Mouse (Mus musculus) myocyte (in vitro differentiated cells): ENCODE data around the gene Rusc2. TPM values are rescaled to one million over a fixed set of nuclear protein-coding genes. Genes with fewer than 3 reads are reported as not detected.

Experiments used
- H3K27me3 ChIP-seq: one replicate; pipeline ENCODE4 v1.6.1; 2011; ENCODE audit not compliant: control insufficient read depth, insufficient read depth, insufficient read length
- H3K36me3 ChIP-seq: one replicate; pipeline ENCODE4 v1.6.1; 2011; ENCODE audit not compliant: control insufficient read depth, insufficient read depth
- H3K4me2 ChIP-seq: one replicate; pipeline ENCODE4 v1.6.1; 2011; ENCODE audit warnings: low read depth, control low read depth
- H3K4me3 ChIP-seq: one replicate; pipeline ENCODE4 v1.5.1; 2011; ENCODE audit warnings: mild to moderate bottlenecking, control low read depth, moderate library complexity
- H3K79me2 ChIP-seq: one replicate; pipeline ENCODE4 v1.6.1; 2011; ENCODE audit not compliant: control insufficient read depth, insufficient read depth
- H3ac ChIP-seq: one replicate; pipeline ENCODE4 v1.6.1; 2011; ENCODE audit not compliant: control insufficient read depth, insufficient read length
- CEBPB ChIP-seq: IDR thresholded peaks from 2 replicates; pipeline ENCODE4 v1.6.1; 2011; ENCODE audit warnings: mild to moderate bottlenecking, moderate library complexity; ENCODE audit not compliant: poor library complexity, insufficient read depth, severe bottlenecking
- E2F4 ChIP-seq: IDR thresholded peaks from one replicate; pipeline ENCODE4 v1.6.1; 2011; ENCODE audit warnings: mild to moderate bottlenecking, control low read depth, moderate library complexity; ENCODE audit not compliant: insufficient read depth
- MAX ChIP-seq: IDR thresholded peaks from one replicate; pipeline ENCODE4 v1.6.1; 2011; ENCODE audit warnings: low read depth, mild to moderate bottlenecking, control low read depth
- MYOD1 ChIP-seq, 3 experiments: IDR thresholded peaks; one replicate each; pipeline ENCODE4 v1.6.1; 2011; ENCODE audit warnings: control low read depth in 2 of 3, low read depth in 2 of 3, mild to moderate bottlenecking in 2 of 3, moderate library complexity in 1 of 3; ENCODE audit not compliant: insufficient read length in 2 of 3, control insufficient read depth in 1 of 3
- MYOG ChIP-seq, 3 experiments: IDR thresholded peaks; one replicate each; pipeline ENCODE4 v1.6.1; 2011; ENCODE audit warnings: control low read depth in 2 of 3, low read depth in 2 of 3, mild to moderate bottlenecking in 2 of 3; ENCODE audit not compliant: insufficient read length in 2 of 3, control insufficient read depth in 1 of 3, insufficient read depth in 1 of 3
- POLR2A ChIP-seq: IDR thresholded peaks from one replicate; pipeline ENCODE4 v1.6.1; 2011; ENCODE audit warnings: low read depth, mild to moderate bottlenecking, control low read depth, moderate library complexity; ENCODE audit not compliant: insufficient read length
- POLR2AphosphoS2 ChIP-seq: IDR thresholded peaks from one replicate; pipeline ENCODE4 v1.6.1; 2011; ENCODE audit warnings: low read depth, control low read depth; ENCODE audit not compliant: insufficient read length
- REST ChIP-seq: IDR thresholded peaks from one replicate; pipeline ENCODE4 v1.6.1; 2011; ENCODE audit warnings: mild to moderate bottlenecking, control low read depth, moderate library complexity; ENCODE audit not compliant: insufficient read depth, insufficient read length
- SRF ChIP-seq: IDR thresholded peaks from one replicate; pipeline ENCODE4 v1.6.1; 2011; ENCODE audit warnings: low read depth; ENCODE audit not compliant: control insufficient read depth, insufficient read length
- TCF12 ChIP-seq: IDR thresholded peaks from one replicate; pipeline ENCODE4 v1.6.1; 2011; ENCODE audit warnings: mild to moderate bottlenecking, control low read depth; ENCODE audit not compliant: poor library complexity, insufficient read depth, severe bottlenecking
- TCF3 ChIP-seq: IDR thresholded peaks from one replicate; pipeline ENCODE4 v1.6.1; 2011; ENCODE audit warnings: low read depth, control low read depth; ENCODE audit not compliant: insufficient read length
- USF1 ChIP-seq: IDR thresholded peaks from one replicate; pipeline ENCODE4 v1.6.1; 2011; ENCODE audit warnings: low read depth, mild to moderate bottlenecking, control low read depth, moderate library complexity
- polyA plus RNA-seq: library from polyadenylated mRNA; unstranded; fragments of >200 nt; fragmentation: generic; extraction: Trizol; gene quantifications from one replicate; pipeline ENCODE4 v1.2.1, GENCODE M21; 2012; ENCODE audit warnings: missing spikeins

Gene Rusc2
- polyA plus RNA-seq, 1 experiment: 28.2 TPM

GRCm38 (mm10) chr4:43442456-43443361 is 60.9 kb downstream of the Rusc2 start:
- TF ChIP-seq MYOG (IDR thresholded peaks at IDR 0.05; ENCODE audit: control insufficient read depth in 1 of 3, insufficient read depth in 1 of 3, insufficient read length in 2 of 3, low read depth in 2 of 3) (peak in 1 of 3 experiments; percentile 1), CEBPB (no peak), MYOD1 (IDR thresholded peaks at IDR 0.05; ENCODE audit: control insufficient read depth in 1 of 3, insufficient read length in 2 of 3, low read depth in 2 of 3) (no peak), MAX (no peak), E2F4 (no peak), POLR2A (peak; percentile 36), TCF3 (no peak), USF1 (no peak)
- Histone ChIP-seq H3K79me2 (no peaks in the 10 kb centered on the region), H3K4me2 (peak overlapping the region; percentile 79), H3ac (peak overlapping the region; percentile 58), H3K4me3 (peak overlapping the region; percentile 42), H3K36me3 (no peaks in the 10 kb centered on the region), H3K27me3 (no peaks in the 10 kb centered on the region)

GRCm38 (mm10) chr4:43443511-43443910 is 61.7 kb downstream of the Rusc2 start:
- no peak for TF ChIP-seq CEBPB
- no peak for TF ChIP-seq SRF
- no peak for TF ChIP-seq E2F4
- no peak for TF ChIP-seq POLR2AphosphoS2
- TF ChIP-seq MYOD1 (IDR thresholded peaks at IDR 0.05; ENCODE audit: control insufficient read depth in 1 of 3, insufficient read length in 2 of 3, low read depth in 2 of 3): no peak
- no peak for TF ChIP-seq REST
- no peak for TF ChIP-seq MAX
- no peak for TF ChIP-seq TCF3
- no peak for TF ChIP-seq POLR2A
- no peak for TF ChIP-seq MYOG (IDR thresholded peaks at IDR 0.05; ENCODE audit: control insufficient read depth in 1 of 3, insufficient read depth in 1 of 3, insufficient read length in 2 of 3, low read depth in 2 of 3)
- no peak for TF ChIP-seq TCF12
- no peak for TF ChIP-seq USF1
- Histone ChIP-seq H3K79me2 (no peaks in the 10 kb centered on the region), H3K4me2 (peak overlapping the region; percentile 69), H3K27me3 (no peaks in the 10 kb centered on the region), H3ac (peak overlapping the region; percentile 58), H3K4me3 (peak overlapping the region; percentile 42), H3K36me3 (no peaks in the 10 kb centered on the region)

DNA sequence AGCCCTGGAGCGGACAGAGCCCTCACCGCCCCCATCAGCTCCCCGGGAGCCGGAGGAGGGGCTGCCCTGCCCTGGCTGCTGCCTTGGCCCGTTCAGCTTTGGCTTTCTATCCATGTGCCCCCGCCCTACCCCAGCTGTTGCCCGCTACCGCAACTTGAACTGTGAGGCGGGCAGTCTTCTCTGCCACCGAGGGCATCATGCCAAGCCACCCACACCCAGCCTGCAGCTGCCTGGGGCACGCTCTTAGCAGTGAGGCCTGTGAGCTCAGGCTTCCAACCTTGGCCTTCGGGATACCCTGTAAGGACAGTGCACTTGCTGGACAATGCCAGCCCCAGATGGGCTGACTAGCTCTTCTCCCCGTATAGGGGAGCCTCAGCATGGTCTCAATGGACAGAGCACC is 65.5 kb downstream of the Rusc2 start:
- Histone ChIP-seq H3K27me3 (no peaks in the 10 kb centered on the region), H3ac (no peak overlapping the region), H3K4me2 (peak overlapping the region; percentile 76), H3K79me2 (no peaks in the 10 kb centered on the region), H3K36me3 (no peaks in the 10 kb centered on the region), H3K4me3 (peak overlapping the region; percentile 3)
- TF ChIP-seq MYOD1 (IDR thresholded peaks at IDR 0.05; ENCODE audit: control insufficient read depth in 1 of 3, insufficient read length in 2 of 3, low read depth in 2 of 3) (peak in 2 of 3 experiments; percentile 98 to 99), MYOG (IDR thresholded peaks at IDR 0.05; ENCODE audit: control insufficient read depth in 1 of 3, insufficient read depth in 1 of 3, insufficient read length in 2 of 3, low read depth in 2 of 3) (peak; percentile 91 to 99 (median 99)), CEBPB (no peak), TCF3 (peak; percentile 94), USF1 (no peak), SRF (peak; percentile 55), POLR2AphosphoS2 (no peak), E2F4 (peak; percentile 13), REST (no peak), TCF12 (peak; percentile 56), POLR2A (peak; percentile 31)

- Histone ChIP-seq H3K4me2 (no peak overlapping the region), H3K79me2 (no peaks in the 10 kb centered on the region), H3K4me3 (no peak overlapping the region), H3K36me3 (no peaks in the 10 kb centered on the region), H3ac (no peak overlapping the region), H3K27me3 (no peaks in the 10 kb centered on the region)
- TF ChIP-seq MYOD1 (IDR thresholded peaks at IDR 0.05; ENCODE audit: control insufficient read depth in 1 of 3, insufficient read length in 2 of 3, low read depth in 2 of 3) (no peak), TCF12 (no peak)
Measured at GRCm38 (mm10) chr4:43448554-43448953, 66.8 kb downstream of the Rusc2 start.

GRCm38 (mm10) chr4:43452315-43452714 is 70.5 kb downstream of the Rusc2 start:
- Histone ChIP-seq H3ac (no peak overlapping the region), H3K4me2 (no peak overlapping the region), H3K27me3 (no peaks in the 10 kb centered on the region), H3K36me3 (no peaks in the 10 kb centered on the region), H3K4me3 (no peak overlapping the region), H3K79me2 (no peaks in the 10 kb centered on the region)
- TF ChIP-seq POLR2AphosphoS2: no peak
- TF ChIP-seq POLR2A: no peak
- no peak for TF ChIP-seq MAX
- no peak for TF ChIP-seq MYOG (IDR thresholded peaks at IDR 0.05; ENCODE audit: control insufficient read depth in 1 of 3, insufficient read depth in 1 of 3, insufficient read length in 2 of 3, low read depth in 2 of 3)
- TF ChIP-seq TCF12: no peak
- TF ChIP-seq CEBPB: no peak
- no peak for TF ChIP-seq USF1
- no peak for TF ChIP-seq E2F4
- no peak for TF ChIP-seq TCF3
- no peak for TF ChIP-seq MYOD1 (IDR thresholded peaks at IDR 0.05; ENCODE audit: control insufficient read depth in 1 of 3, insufficient read length in 2 of 3, low read depth in 2 of 3)
- no peak for TF ChIP-seq SRF
- no peak for TF ChIP-seq REST
